Mouse (Mus musculus) spleen, adult 2 months (tissue): ENCODE data around the gene Hba-x. TPM values are rescaled to one million over a fixed set of nuclear protein-coding genes. Genes with fewer than 3 reads are reported as not detected.
A peak's percentile ranks its signal among the peaks of the same experiment; 100 is the strongest.
"Not testable (repeated sequence)": the region's sequence is repeated elsewhere in the genome, so short reads cannot be mapped to it uniquely, and the experiment has no call there.

Experiments used
- DNase-seq, 2 experiments: peaks; one replicate each; pipeline versions ENCODE4 v3.0.0 to v3.0.0-alpha.2; 2012 to 2021; ENCODE audit warnings: low spot score in 2 of 2, low read depth in 1 of 2
- H3K27ac ChIP-seq: fragments of 200-500 bp; 2 replicates; pipeline ENCODE4 v1.5.1; 2012; ENCODE audit warnings: low read length, inconsistent platforms; ENCODE audit not compliant: insufficient read depth
- H3K27me3 ChIP-seq: fragments of 200-500 bp; 2 replicates; pipeline ENCODE4 v1.6.1; 2012; ENCODE audit warnings: mild to moderate bottlenecking, moderate library complexity, low read length, inconsistent platforms; ENCODE audit not compliant: control insufficient read depth, insufficient read depth
- H3K36me3 ChIP-seq: fragments of 200-500 bp; 2 replicates; pipeline ENCODE4 v1.6.1; 2012; ENCODE audit warnings: mild to moderate bottlenecking, low read length, inconsistent platforms; ENCODE audit not compliant: control insufficient read depth, insufficient read depth
- H3K4me1 ChIP-seq: fragments of 200-500 bp; 2 replicates; pipeline ENCODE4 v1.6.1; 2011; ENCODE audit warnings: inconsistent platforms; ENCODE audit not compliant: control insufficient read depth, insufficient read depth, insufficient read length
- H3K4me3 ChIP-seq: fragments of 200-500 bp; 2 replicates; pipeline ENCODE4 v1.5.1; 2011; ENCODE audit warnings: mild to moderate bottlenecking, inconsistent platforms; ENCODE audit not compliant: insufficient read depth, insufficient read length; ENCODE audit errors: extremely low read depth
- CTCF ChIP-seq: fragments of 200-500 bp; IDR thresholded peaks from 2 replicates; pipeline ENCODE4 v1.5.1; 2011; ENCODE audit warnings: mild to moderate bottlenecking, inconsistent platforms; ENCODE audit not compliant: insufficient read depth, insufficient read length, insufficient replicate concordance; ENCODE audit errors: extremely low read depth
- POLR2A ChIP-seq: fragments of 200-500 bp; IDR thresholded peaks from 2 replicates; pipeline ENCODE4 v1.6.1; 2011; ENCODE audit warnings: low read depth, low read length, inconsistent platforms
- WGBS: fragments of 180-500 bp; shearing (Covaris S2); methylation state at CpG from one replicate; pipeline ENCODE4 v1.1.7; 2018; 5-methylcytosine and 5-hydroxymethylcytosine counted together
- polyA plus RNA-seq: library from polyadenylated mRNA; depleted of rRNA; stranded (reverse); fragments of >200 nt; gene quantifications from 2 replicates; pipeline ENCODE4 v1.2.3, GENCODE M21; 2012

The Hba-x gene
- polyA plus RNA-seq, 1 experiment: 0.21 TPM

- H3K27ac ChIP-seq: no peak overlapping the region
- TF ChIP-seq CTCF (no peak), POLR2A (no peak)
- no peak for DNase-seq
- no peaks in the 10 kb centered on the region for H3K4me1 ChIP-seq
- no peak overlapping the region for H3K4me3 ChIP-seq
- no peaks in the 10 kb centered on the region for H3K36me3 ChIP-seq
- H3K27me3 ChIP-seq: no peaks in the 10 kb centered on the region
- 92% methylated on average over 1 of the region's 1 CpGs for WGBS
Measured at GRCm38 (mm10) chr11:32297866-32298531, 21.8 kb downstream of the Hba-x start.

DNA sequence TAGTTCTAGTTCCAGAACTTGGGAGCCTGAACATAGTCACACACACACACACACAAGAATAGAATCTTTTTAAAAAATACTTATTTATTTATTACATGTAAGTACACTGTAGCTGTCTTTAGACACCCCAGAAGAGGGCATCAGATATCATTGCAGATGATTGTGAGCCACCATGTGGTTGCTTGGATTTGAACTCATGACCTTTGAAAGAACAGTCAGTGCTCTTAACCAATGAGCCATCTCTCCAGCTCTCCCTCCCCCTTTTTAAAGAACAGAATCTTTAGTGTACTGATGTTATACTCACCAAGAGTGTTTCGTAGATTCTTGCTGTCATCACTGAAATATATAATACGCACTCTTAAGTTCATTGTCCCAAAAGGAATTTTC lies 22.3 kb downstream of the Hba-x start:
- Histone ChIP-seq H3K4me1 (no peaks in the 10 kb centered on the region), H3K27me3 (no peaks in the 10 kb centered on the region), H3K36me3 (no peaks in the 10 kb centered on the region), H3K27ac (no peak overlapping the region), H3K4me3 (no peak overlapping the region)
- no peak for TF ChIP-seq CTCF
- WGBS: 96% methylated on average over 2 of the region's 2 CpGs
- DNase-seq: no peak

GRCm38 (mm10) chr11:32299865-32300264 lies 23.7 kb downstream of the Hba-x start, which contains the start of gene Hbq1a:
Gene Hbq1a, plus strand, starts transcription at chr11:32300069.
- DNase-seq: peak in 1 of 2 experiments; percentile 25
- H3K36me3 ChIP-seq, H3K27me3 ChIP-seq, H3K27ac ChIP-seq, H3K4me3 ChIP-seq, H3K4me1 ChIP-seq: not testable (repeated sequence)
- 8% methylated on average over 16 of the region's 16 CpGs for WGBS
- peak; percentile 40; the same call in 1 of the 2 replicates for TF ChIP-seq CTCF

GRCm38 (mm10) chr11:32300279-32301267 lies 24.4 kb downstream of the Hba-x start:
- no peak for DNase-seq
- no peak for TF ChIP-seq POLR2A
- no peak for TF ChIP-seq CTCF
- 44% methylated on average over 14 of the region's 17 CpGs for WGBS
- H3K4me1 ChIP-seq: no peaks in the 10 kb centered on the region
- no peak overlapping the region for H3K4me3 ChIP-seq
- no peaks in the 10 kb centered on the region for H3K27me3 ChIP-seq
- no peak overlapping the region for H3K27ac ChIP-seq
- no peaks in the 10 kb centered on the region for H3K36me3 ChIP-seq

GRCm38 (mm10) chr11:32301506-32301905 lies 25.3 kb downstream of the Hba-x start:
- no peaks in the 10 kb centered on the region for H3K36me3 ChIP-seq
- no peak overlapping the region for H3K27ac ChIP-seq
- WGBS: 81% methylated on average over 1 of the region's 1 CpGs
- H3K27me3 ChIP-seq: no peaks in the 10 kb centered on the region
- no peak for DNase-seq
- H3K4me3 ChIP-seq: no peak overlapping the region
- no peaks in the 10 kb centered on the region for H3K4me1 ChIP-seq
- no peak for TF ChIP-seq POLR2A
- no peak for TF ChIP-seq CTCF

DNA sequence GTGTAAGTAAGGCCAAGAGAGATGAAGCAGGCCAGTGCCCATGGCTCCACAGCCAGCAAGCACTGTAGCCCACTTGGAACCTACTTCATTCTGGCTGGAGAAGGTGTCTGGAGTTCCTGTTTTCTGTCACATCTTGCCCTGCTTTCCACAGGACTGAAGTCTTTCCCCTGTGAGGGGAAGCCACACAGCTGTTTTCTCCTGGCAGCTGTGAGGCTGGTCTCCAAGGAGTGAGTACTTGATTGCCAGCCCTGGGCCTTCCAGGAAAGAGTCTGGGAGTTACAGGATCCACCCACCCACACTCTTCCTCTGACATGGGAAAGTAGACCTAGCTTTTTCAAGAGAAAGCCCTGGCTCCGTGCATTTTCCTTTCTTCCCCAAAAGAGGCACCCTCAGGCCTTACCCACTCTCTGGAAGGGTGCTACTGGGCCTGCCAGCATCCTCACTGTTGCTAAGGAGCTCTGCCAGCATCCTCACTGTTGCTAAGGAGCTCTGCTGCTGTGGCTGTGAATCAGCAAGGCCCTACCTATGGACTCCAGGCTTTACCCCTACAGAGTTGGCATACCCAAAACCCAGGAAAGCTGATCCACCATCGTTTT lies 26.7 kb downstream of the Hba-x start:
- Histone ChIP-seq H3K36me3 (no peaks in the 10 kb centered on the region), H3K27me3 (no peaks in the 10 kb centered on the region), H3K4me1 (no peaks in the 10 kb centered on the region), H3K27ac (no peak overlapping the region), H3K4me3 (no peak overlapping the region)
- DNase-seq: no peak
- TF ChIP-seq POLR2A: no peak
- TF ChIP-seq CTCF: no peak
- 54% methylated on average over 2 of the region's 2 CpGs for WGBS
